Mouse (Mus musculus) CH12.LX (cell line): ENCODE results near the gene Tob1.

Experiments
- CHD1 ChIP-seq: IDR thresholded peaks from 2 replicates; pipeline ENCODE4 v1.6.1; 2012; ENCODE audit warnings: low read depth, low read length, improper control_type of control experiment, inconsistent platforms
- CHD2 ChIP-seq: IDR thresholded peaks from 2 replicates; pipeline ENCODE4 v1.6.1; 2011; ENCODE audit warnings: low read length, improper control_type of control experiment
- CTCF ChIP-seq, 2 experiments: IDR thresholded peaks in 1 of 2; conservative IDR thresholded peaks in 1 of 2; 2 replicates each; pipeline ENCODE4 v1.5.1; 2011 to 2012; ENCODE audit warnings: low read depth in 2 of 2, low read length in 2 of 2, improper control_type of control experiment in 1 of 2, inconsistent platforms in 1 of 2, mild to moderate bottlenecking in 1 of 2, moderate library complexity in 1 of 2
- ETS1 ChIP-seq: conservative IDR thresholded peaks from 2 replicates; pipeline ENCODE4 v1.6.1; 2012; ENCODE audit warnings: low read depth, mild to moderate bottlenecking, inconsistent platforms, low read length, improper control_type of control experiment, moderate library complexity
- IRF4 ChIP-seq: IDR thresholded peaks from 2 replicates; pipeline ENCODE4 v1.6.1; 2014; ENCODE audit warnings: low read depth, mild to moderate bottlenecking, inconsistent platforms, low read length, improper control_type of control experiment
- MAFK ChIP-seq: IDR thresholded peaks from 2 replicates; pipeline ENCODE4 v1.6.1; 2011; ENCODE audit warnings: low read length, improper control_type of control experiment; ENCODE audit not compliant: insufficient replicate concordance
- MAX ChIP-seq: IDR thresholded peaks from 2 replicates; pipeline ENCODE4 v1.6.1; 2011; ENCODE audit warnings: low read length, improper control_type of control experiment
- MAZ ChIP-seq: IDR thresholded peaks from 2 replicates; pipeline ENCODE4 v1.6.1; 2012; ENCODE audit warnings: low read depth, mild to moderate bottlenecking, inconsistent platforms, low read length, improper control_type of control experiment, moderate library complexity
- POLR2A ChIP-seq: IDR thresholded peaks from 2 replicates; pipeline ENCODE4 v1.6.1; 2011; ENCODE audit warnings: low read depth, mild to moderate bottlenecking, improper control_type of control experiment, low read length
- RCOR1 ChIP-seq: conservative IDR thresholded peaks from 2 replicates; pipeline ENCODE4 v1.6.1; 2012; ENCODE audit warnings: low read depth, mild to moderate bottlenecking, inconsistent platforms, low read length, improper control_type of control experiment
- TCF12 ChIP-seq: IDR thresholded peaks from 2 replicates; pipeline ENCODE4 v1.6.1; 2014; ENCODE audit warnings: low read depth, mild to moderate bottlenecking, inconsistent platforms, low read length, improper control_type of control experiment
- USF1 ChIP-seq: IDR thresholded peaks from 2 replicates; pipeline ENCODE4 v1.6.1; 2014; ENCODE audit warnings: low read depth, mild to moderate bottlenecking, inconsistent platforms, low read length, improper control_type of control experiment
- ZMIZ1 ChIP-seq: IDR thresholded peaks from 2 replicates; pipeline ENCODE4 v1.6.1; 2012; ENCODE audit warnings: low read depth, mild to moderate bottlenecking, inconsistent platforms, low read length, improper control_type of control experiment

DNA sequence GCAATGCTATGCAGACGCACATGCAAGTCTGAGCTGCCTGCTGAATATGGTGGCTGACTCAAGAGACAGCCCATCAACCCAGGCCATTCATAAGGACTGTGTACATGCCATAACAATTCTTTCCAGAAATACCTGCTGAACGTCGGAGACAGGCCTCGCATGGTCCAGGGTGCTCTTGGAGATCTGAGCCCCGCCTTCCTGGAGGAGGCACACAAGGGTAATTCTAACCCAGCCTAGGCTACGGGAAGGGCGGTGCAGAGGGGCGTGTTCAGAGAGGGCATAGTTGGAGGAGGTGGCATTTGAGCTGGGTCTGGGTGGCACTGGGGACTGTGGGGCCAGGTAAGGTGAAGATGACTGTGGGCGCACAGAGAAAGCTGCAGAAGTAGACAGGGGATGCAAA is 39.1 kb upstream of the Tob1 start:
- TF ChIP-seq CTCF (conservative IDR thresholded peaks at IDR 0.05 in 1 of 2, IDR thresholded peaks at IDR 0.05 in 1 of 2; ENCODE audit: low read depth in 2 of 2, low read length in 2 of 2) (no peak), TCF12 (no peak), POLR2A (no peak), IRF4 (no peak), MAX (no peak), USF1 (no peak), MAZ (no peak), RCOR1 (no peak), ZMIZ1 (no peak), CHD1 (no peak), ETS1 (no peak), MAFK (no peak), CHD2 (no peak)
